Mouse (Mus musculus) heart, embryonic 11.5 days (tissue): ENCODE measurements around the gene Adamts16. TPM values are rescaled to one million over a fixed set of nuclear protein-coding genes. Genes with fewer than 3 reads are reported as not detected.

ENCODE experiments used
- ATAC-seq: fragments of 200-750 bp; cut with Nextera tagmentation; replicated peaks from 2 replicates; pipeline ENCODE4 v1.8.0; 2017; ENCODE audit warnings: moderate library complexity; ENCODE audit not compliant: insufficient number of reproducible peaks, low FRiP score, low TSS enrichment
- H3K27ac ChIP-seq: fragments of 300-500 bp; sonication (generic); 2 replicates; pipeline ENCODE4 v1.5.1; 2014; ENCODE audit warnings: mild to moderate bottlenecking, low read depth, low read length
- H3K27me3 ChIP-seq: fragments of 300-500 bp; sonication (generic); 2 replicates; pipeline ENCODE4 v1.6.1; 2014; ENCODE audit warnings: mild to moderate bottlenecking, low read length, mixed read lengths; ENCODE audit not compliant: control insufficient read depth, insufficient read depth
- H3K36me3 ChIP-seq: fragments of 300-500 bp; sonication (generic); 2 replicates; pipeline ENCODE4 v1.6.1; 2014; ENCODE audit warnings: mild to moderate bottlenecking, low read length, moderate library complexity, mixed read lengths; ENCODE audit not compliant: control insufficient read depth, insufficient read depth
- H3K4me1 ChIP-seq: fragments of 300-500 bp; sonication (generic); 2 replicates; pipeline ENCODE4 v1.6.1; 2014; ENCODE audit warnings: low read length; ENCODE audit not compliant: control insufficient read depth, insufficient read depth
- H3K4me2 ChIP-seq: fragments of 300-500 bp; sonication (generic); 2 replicates; pipeline ENCODE4 v1.6.1; 2014; ENCODE audit warnings: mild to moderate bottlenecking, moderate library complexity
- H3K4me3 ChIP-seq: fragments of 300-500 bp; sonication (generic); 2 replicates; pipeline ENCODE4 v1.5.1; 2014; ENCODE audit warnings: low read depth, low read length
- H3K9ac ChIP-seq: fragments of 300-500 bp; sonication (generic); 2 replicates; pipeline ENCODE4 v1.6.1; 2014; ENCODE audit warnings: mild to moderate bottlenecking, low read depth, low read length, moderate library complexity
- H3K9me3 ChIP-seq: fragments of 300-500 bp; sonication (generic); replicated peaks from 2 replicates; pipeline ENCODE4 v1.6.1; 2016; ENCODE audit warnings: low read length; ENCODE audit not compliant: control insufficient read depth
- WGBS: fragments of 180-500 bp; shearing (Covaris S2); extraction: QIAGEN DNeasy Blood & Tissue Kit; methylation state at CpG from one replicate; pipeline ENCODE4 v1.1.7; 2014; ENCODE audit not compliant: insufficient replicate concordance; 5-methylcytosine and 5-hydroxymethylcytosine counted together
- polyA plus RNA-seq: library from polyadenylated mRNA; unstranded; fragments of >200 nt; fragmentation: Nextera tagmentation; extraction: Ambion mirVana; gene quantifications from 2 replicates; pipeline ENCODE4 v1.2.1, GENCODE M21; 2014

Gene Adamts16
- polyA plus RNA-seq, 1 experiment from 2014 or later = 0.10 TPM

- H3K4me2 ChIP-seq = no peak overlapping the region
- ATAC-seq = no peak
- H3K36me3 ChIP-seq = no peaks in the 10 kb centered on the region
- H3K27me3 ChIP-seq = no peaks in the 10 kb centered on the region
- H3K4me1 ChIP-seq = peaks cover 7% of the 10 kb centered on the region
- no peak overlapping the region for H3K27ac ChIP-seq
- no peak overlapping the region for H3K4me3 ChIP-seq
- 23% methylated on average over 3 of the region's 3 CpGs for WGBS
- H3K9me3 ChIP-seq = no peaks in the 10 kb centered on the region
- no peak overlapping the region for H3K9ac ChIP-seq
Measured at GRCm38 (mm10) chr13:70724635-70725034, 117.0 kb downstream of the Adamts16 start.

GRCm38 (mm10) chr13:70724108-70724622 lies 117.4 kb downstream of the Adamts16 start:
- Histone ChIP-seq H3K27ac (no peak overlapping the region), H3K36me3 (no peaks in the 10 kb centered on the region), H3K4me2 (no peak overlapping the region), H3K27me3 (no peaks in the 10 kb centered on the region), H3K4me1 (peaks cover 7% of the 10 kb centered on the region), H3K9ac (no peak overlapping the region), H3K9me3 (no peaks in the 10 kb centered on the region), H3K4me3 (no peak overlapping the region)
- no peak for ATAC-seq
- WGBS = 33% methylated on average over 2 of the region's 2 CpGs

GRCm38 (mm10) chr13:70719994-70720393 lies 121.6 kb downstream of the Adamts16 start:
- WGBS = 30% methylated on average over 1 of the region's 1 CpGs
- Histone ChIP-seq H3K27ac (no peak overlapping the region), H3K9ac (no peak overlapping the region), H3K27me3 (no peaks in the 10 kb centered on the region), H3K36me3 (no peaks in the 10 kb centered on the region), H3K4me1 (peaks cover 7% of the 10 kb centered on the region), H3K9me3 (no peaks in the 10 kb centered on the region), H3K4me3 (no peak overlapping the region), H3K4me2 (no peak overlapping the region)
- no peak for ATAC-seq

GRCm38 (mm10) chr13:70718814-70719213 lies 122.8 kb downstream of the Adamts16 start:
- H3K4me3 ChIP-seq = no peak overlapping the region
- H3K4me2 ChIP-seq = no peak overlapping the region
- H3K9me3 ChIP-seq = no peaks in the 10 kb centered on the region
- H3K27ac ChIP-seq = no peak overlapping the region
- no peak overlapping the region for H3K9ac ChIP-seq
- 76% methylated on average over 2 of the region's 2 CpGs for WGBS
- no peaks in the 10 kb centered on the region for H3K36me3 ChIP-seq
- ATAC-seq = no peak
- no peaks in the 10 kb centered on the region for H3K27me3 ChIP-seq
- no peaks in the 10 kb centered on the region for H3K4me1 ChIP-seq

- no peak for ATAC-seq
- no peak overlapping the region for H3K4me3 ChIP-seq
- no peak overlapping the region for H3K9ac ChIP-seq
- H3K4me2 ChIP-seq = no peak overlapping the region
- no peaks in the 10 kb centered on the region for H3K9me3 ChIP-seq
- 67% methylated on average over 5 of the region's 5 CpGs for WGBS
- no peaks in the 10 kb centered on the region for H3K36me3 ChIP-seq
- H3K27me3 ChIP-seq = no peaks in the 10 kb centered on the region
- H3K27ac ChIP-seq = no peak overlapping the region
- no peaks in the 10 kb centered on the region for H3K4me1 ChIP-seq
Measured at GRCm38 (mm10) chr13:70716022-70716421, 125.6 kb downstream of the Adamts16 start.

- Histone ChIP-seq H3K36me3 (no peaks in the 10 kb centered on the region), H3K4me2 (no peak overlapping the region), H3K27me3 (no peaks in the 10 kb centered on the region), H3K4me3 (no peak overlapping the region), H3K27ac (no peak overlapping the region), H3K4me1 (no peaks in the 10 kb centered on the region), H3K9me3 (no peaks in the 10 kb centered on the region), H3K9ac (no peak overlapping the region)
- WGBS = 82% methylated on average over 7 of the region's 7 CpGs
- ATAC-seq = no peak
Measured at GRCm38 (mm10) chr13:70714081-70714775, 127.4 kb downstream of the Adamts16 start.

GRCm38 (mm10) chr13:70713331-70713730 lies 128.3 kb downstream of the Adamts16 start:
- 72% methylated on average over 5 of the region's 5 CpGs for WGBS
- Histone ChIP-seq H3K4me1 (no peaks in the 10 kb centered on the region), H3K9me3 (no peaks in the 10 kb centered on the region), H3K36me3 (no peaks in the 10 kb centered on the region), H3K4me3 (no peak overlapping the region), H3K9ac (no peak overlapping the region), H3K4me2 (no peak overlapping the region), H3K27me3 (no peaks in the 10 kb centered on the region), H3K27ac (no peak overlapping the region)
- ATAC-seq = no peak

GRCm38 (mm10) chr13:70707158-70707854 lies 134.3 kb downstream of the Adamts16 start:
- no peaks in the 10 kb centered on the region for H3K36me3 ChIP-seq
- no peak for ATAC-seq
- H3K27me3 ChIP-seq = no peaks in the 10 kb centered on the region
- no peak overlapping the region for H3K9ac ChIP-seq
- no peaks in the 10 kb centered on the region; the same call in 1 of the 2 replicates for H3K4me1 ChIP-seq
- no peak overlapping the region for H3K4me3 ChIP-seq
- WGBS = 80% methylated on average over 5 of the region's 5 CpGs
- H3K9me3 ChIP-seq = no peaks in the 10 kb centered on the region
- no peak overlapping the region for H3K27ac ChIP-seq
- H3K4me2 ChIP-seq = no peak overlapping the region
